Mouse (Mus musculus): ENCODE measurements around the gene Naip6. TPM values are rescaled to one million over a fixed set of nuclear protein-coding genes. Genes with fewer than 3 reads are reported as not detected.
"Not testable (repeated sequence)": the region's sequence is repeated elsewhere in the genome, so short reads cannot be mapped to it uniquely, and the experiment has no call there.

Gene Naip6
- total RNA-seq (2014; rRNA removed) (0.10 and 0.11 TPM in 2 replicates), polyA plus RNA-seq (2015; fragmentation: Nextera tagmentation; extraction: Ambion mirVana) (0.03 and 0.06 TPM in 2 replicates)

DNA sequence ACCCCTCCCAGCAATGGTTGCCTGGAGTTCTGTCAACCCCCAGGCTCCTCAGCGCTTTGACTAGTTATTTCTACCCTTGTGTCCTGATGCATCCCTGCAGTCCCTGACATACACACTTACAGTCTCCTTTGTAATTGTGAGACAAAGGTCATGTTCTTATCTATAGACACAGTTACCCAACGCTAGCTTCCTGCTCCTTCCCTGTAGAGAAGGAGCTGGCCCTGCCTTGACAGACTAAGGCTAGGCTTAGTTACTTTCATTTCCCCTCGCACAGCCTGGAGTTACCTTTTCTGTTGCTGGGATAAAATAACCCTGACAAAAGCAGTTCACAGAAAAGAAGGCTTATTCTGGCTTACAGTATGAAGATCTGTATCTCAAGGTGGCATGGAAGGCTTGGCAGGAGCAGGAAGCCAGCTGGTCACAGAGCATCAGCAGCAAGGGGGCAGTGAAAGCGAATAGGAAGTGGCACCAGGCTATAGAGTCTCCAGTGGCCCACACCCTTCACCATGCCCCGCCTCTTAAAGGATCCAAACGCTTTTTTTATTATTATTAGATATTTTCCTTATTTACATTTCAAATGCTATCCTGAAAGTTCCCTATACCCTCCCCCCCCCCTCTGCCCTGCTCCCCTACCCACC is at the start of gene Naip6:
TSS of gene Naip6 (minus strand) at position 419 of the 638 bp plus-strand sequence.
- H3K27ac ChIP-seq; H3K9ac ChIP-seq (replicated peaks; ENCODE audit: low read length); H3K4me2 ChIP-seq (ENCODE audit: low read depth, low read length); DNase-seq (ENCODE audit: low spot score); ATAC-seq; H3K4me1 ChIP-seq (ENCODE audit: insufficient read depth, low read length); H3K4me3 ChIP-seq (ENCODE audit: low read length); H3K27me3 ChIP-seq (ENCODE audit: insufficient read depth, low read length); H3K9me3 ChIP-seq (ENCODE audit: low read length); H3K36me3 ChIP-seq (ENCODE audit: insufficient read depth, low read length): not testable (repeated sequence)
- WGBS: 74% methylated on average over 6 of the region's 6 CpGs

DNA sequence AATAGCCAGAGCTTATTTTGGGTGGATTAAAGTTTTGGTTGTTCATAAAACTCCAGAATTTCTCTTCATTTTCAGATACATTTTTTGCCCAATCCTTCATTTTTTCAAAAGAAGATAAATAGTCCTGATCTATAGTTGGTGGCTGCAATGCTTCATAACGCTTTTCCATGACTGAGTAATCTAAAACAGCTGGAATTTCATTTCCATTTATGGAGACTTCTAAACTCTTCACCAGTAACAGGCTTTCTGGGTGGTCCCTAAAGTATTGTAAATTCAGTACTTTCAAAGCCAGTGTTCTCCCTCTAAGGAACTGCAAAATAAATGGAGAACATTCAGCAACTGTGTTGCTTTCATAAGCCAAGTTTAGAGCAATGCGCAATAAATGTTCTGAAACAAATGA is 34.8 kb upstream of the Naip6 start:
- 78% methylated on average over 2 of the region's 2 CpGs for WGBS
- DNase-seq (ENCODE audit: low spot score); H3K4me2 ChIP-seq (ENCODE audit: low read depth, low read length); H3K27ac ChIP-seq; H3K36me3 ChIP-seq (ENCODE audit: insufficient read depth, low read length); ATAC-seq; H3K9me3 ChIP-seq (ENCODE audit: low read length); H3K4me1 ChIP-seq (ENCODE audit: insufficient read depth, low read length); H3K4me3 ChIP-seq (ENCODE audit: low read length); H3K27me3 ChIP-seq (ENCODE audit: insufficient read depth, low read length); H3K9ac ChIP-seq (replicated peaks; ENCODE audit: low read length): not testable (repeated sequence)

DNA sequence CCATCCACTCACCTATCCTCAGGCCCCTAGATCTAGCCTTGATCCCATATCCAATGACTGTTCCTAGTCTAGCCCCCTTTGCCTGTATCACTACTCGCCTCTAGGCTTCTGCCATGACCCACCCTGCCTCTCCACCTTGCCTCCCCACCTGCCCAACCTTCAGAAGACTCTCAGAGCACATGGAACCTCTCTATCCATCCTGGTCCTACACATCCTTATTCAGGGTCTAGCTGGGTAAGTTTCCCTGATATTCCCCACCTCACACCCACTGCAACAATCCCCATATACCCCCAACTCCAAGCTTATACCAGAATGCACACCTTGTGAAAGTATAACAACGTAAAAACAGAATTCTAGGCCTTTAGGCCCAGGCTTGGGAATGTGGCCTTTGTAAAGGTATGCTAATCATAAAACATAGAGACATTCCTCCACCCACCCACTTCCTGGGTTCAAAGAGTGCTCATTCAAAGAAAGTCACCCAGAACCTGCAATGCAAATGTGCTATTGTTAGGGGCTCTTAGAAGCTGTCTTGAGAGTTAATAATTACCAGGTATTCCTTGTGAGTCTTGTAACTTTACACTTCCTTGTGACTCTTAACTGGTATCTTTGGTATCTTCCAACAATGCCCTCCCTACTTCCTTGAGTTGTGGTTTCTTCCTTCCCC is 32.2 kb upstream of the Naip6 start:
- not testable (repeated sequence) for H3K4me2 ChIP-seq (ENCODE audit: low read depth, low read length); H3K4me1 ChIP-seq (ENCODE audit: insufficient read depth, low read length); H3K27me3 ChIP-seq (ENCODE audit: insufficient read depth, low read length); H3K27ac ChIP-seq; H3K4me3 ChIP-seq (ENCODE audit: low read length); H3K9me3 ChIP-seq (ENCODE audit: low read length); H3K9ac ChIP-seq (replicated peaks; ENCODE audit: low read length); DNase-seq (ENCODE audit: low spot score); ATAC-seq; H3K36me3 ChIP-seq (ENCODE audit: insufficient read depth, low read length)
- WGBS: 46% methylated on average over 1 of the region's 2 CpGs

DNA sequence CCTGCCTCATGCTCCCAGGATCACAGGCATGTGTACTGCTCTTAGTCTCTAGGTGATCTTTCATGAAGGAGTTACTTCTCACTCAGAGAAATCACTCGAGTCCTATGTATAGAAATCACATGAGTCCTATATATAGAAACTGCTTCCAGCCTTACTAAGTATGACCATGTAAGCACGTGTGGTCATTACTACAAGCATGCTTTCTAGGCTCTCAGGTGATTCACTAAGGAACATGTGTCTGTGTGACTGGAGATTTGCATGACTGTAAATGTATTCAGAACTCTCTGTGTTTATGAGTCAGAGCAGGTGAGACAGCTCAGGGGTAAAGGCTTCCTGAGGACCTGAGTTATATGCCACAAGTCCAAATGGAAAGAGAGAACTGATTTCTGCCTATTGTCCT is 24.3 kb upstream of the Naip6 start:
- Histone ChIP-seq H3K9me3 (ENCODE audit: low read length) (no peaks in the 10 kb centered on the region), H3K4me3 (ENCODE audit: low read length) (no peak overlapping the region), H3K27ac (no peak overlapping the region), H3K4me1 (ENCODE audit: insufficient read depth, low read length) (no peaks in the 10 kb centered on the region), H3K36me3 (ENCODE audit: insufficient read depth, low read length) (no peaks in the 10 kb centered on the region), H3K27me3 (ENCODE audit: insufficient read depth, low read length) (no peaks in the 10 kb centered on the region), H3K4me2 (ENCODE audit: low read depth, low read length) (no peak overlapping the region), H3K9ac (replicated peaks; ENCODE audit: low read length) (no peak overlapping the region)
- DNase-seq (ENCODE audit: low spot score) (no peak), ATAC-seq (no peak)
- no peak for TF ChIP-seq CTCF (IDR thresholded peaks at IDR 0.05; ENCODE audit: low read depth)
- WGBS: 65% methylated on average over 2 of the region's 2 CpGs

DNA sequence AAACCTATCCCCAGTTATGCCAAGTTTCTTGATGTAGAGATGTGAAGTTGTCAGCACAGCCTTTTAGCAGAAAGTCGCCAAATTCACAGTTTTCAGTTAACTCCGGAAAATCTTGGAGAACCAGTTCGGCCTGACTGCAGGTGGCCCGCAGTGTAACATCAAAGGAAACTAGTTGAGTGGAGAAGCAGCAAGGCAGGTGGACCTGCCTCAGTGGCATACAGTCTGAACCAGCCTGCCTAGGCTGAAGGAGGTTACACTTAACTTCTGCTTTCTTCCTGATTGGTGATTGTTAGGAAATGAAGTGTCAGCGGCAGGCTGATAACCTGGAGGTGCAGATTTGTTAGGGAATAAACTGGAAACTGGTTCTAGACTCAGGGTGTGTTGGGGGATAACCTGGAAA is 14.3 kb upstream of the Naip6 start:
- ATAC-seq; DNase-seq (ENCODE audit: low spot score); H3K9ac ChIP-seq (replicated peaks; ENCODE audit: low read length); H3K36me3 ChIP-seq (ENCODE audit: insufficient read depth, low read length); H3K4me1 ChIP-seq (ENCODE audit: insufficient read depth, low read length); H3K27ac ChIP-seq; H3K9me3 ChIP-seq (ENCODE audit: low read length); H3K27me3 ChIP-seq (ENCODE audit: insufficient read depth, low read length); H3K4me3 ChIP-seq (ENCODE audit: low read length); H3K4me2 ChIP-seq (ENCODE audit: low read depth, low read length): not testable (repeated sequence)
- WGBS: 55% methylated on average over 5 of the region's 5 CpGs

DNA sequence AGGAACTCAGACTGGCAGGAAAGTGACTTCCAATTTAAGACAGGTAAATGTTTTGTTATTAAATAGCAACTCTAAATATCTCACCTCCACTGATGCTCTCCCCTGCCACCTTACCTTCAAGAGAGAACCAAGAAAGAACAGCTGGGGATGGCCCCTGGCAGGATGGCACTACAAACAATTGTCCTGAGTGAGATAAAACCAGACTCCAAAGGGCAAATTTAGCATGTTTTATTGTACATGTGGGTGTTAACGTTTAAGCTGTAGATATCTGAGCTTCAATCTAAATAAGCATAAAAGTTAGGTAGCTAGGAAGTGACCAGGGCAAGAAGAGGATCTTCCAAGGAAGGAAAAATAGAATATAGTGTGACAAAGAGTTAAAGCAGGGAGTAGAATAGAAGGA is 11.4 kb upstream of the Naip6 start:
- WGBS: 54% methylated on average over 1 of the region's 1 CpGs
- not testable (repeated sequence) for H3K27ac ChIP-seq; H3K4me2 ChIP-seq (ENCODE audit: low read depth, low read length); H3K9me3 ChIP-seq (ENCODE audit: low read length); H3K4me1 ChIP-seq (ENCODE audit: insufficient read depth, low read length); H3K4me3 ChIP-seq (ENCODE audit: low read length); H3K36me3 ChIP-seq (ENCODE audit: insufficient read depth, low read length); H3K9ac ChIP-seq (replicated peaks; ENCODE audit: low read length); ATAC-seq; DNase-seq (ENCODE audit: low spot score); H3K27me3 ChIP-seq (ENCODE audit: insufficient read depth, low read length)

DNA sequence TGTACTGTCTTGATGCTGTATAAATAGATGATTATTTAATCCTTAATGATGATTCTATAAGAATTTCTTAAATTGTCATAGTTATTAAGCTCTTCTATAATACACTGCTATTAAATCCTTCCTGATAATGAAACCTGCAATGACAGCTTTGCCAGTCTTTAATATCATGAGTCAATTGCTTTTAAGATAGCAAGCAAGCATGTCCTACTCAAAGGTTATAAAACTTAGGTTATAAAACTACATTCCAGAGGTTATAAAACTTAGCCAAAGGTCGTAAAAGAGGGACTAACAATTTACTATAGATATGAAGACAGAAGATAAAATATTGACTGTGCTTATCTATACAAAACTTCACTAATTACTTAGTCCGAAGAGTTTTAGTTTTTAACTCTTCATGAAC is 10.6 kb upstream of the Naip6 start:
- 73% methylated on average over 2 of the region's 2 CpGs for WGBS
- H3K27me3 ChIP-seq (ENCODE audit: insufficient read depth, low read length); ATAC-seq: not testable (repeated sequence)

DNA sequence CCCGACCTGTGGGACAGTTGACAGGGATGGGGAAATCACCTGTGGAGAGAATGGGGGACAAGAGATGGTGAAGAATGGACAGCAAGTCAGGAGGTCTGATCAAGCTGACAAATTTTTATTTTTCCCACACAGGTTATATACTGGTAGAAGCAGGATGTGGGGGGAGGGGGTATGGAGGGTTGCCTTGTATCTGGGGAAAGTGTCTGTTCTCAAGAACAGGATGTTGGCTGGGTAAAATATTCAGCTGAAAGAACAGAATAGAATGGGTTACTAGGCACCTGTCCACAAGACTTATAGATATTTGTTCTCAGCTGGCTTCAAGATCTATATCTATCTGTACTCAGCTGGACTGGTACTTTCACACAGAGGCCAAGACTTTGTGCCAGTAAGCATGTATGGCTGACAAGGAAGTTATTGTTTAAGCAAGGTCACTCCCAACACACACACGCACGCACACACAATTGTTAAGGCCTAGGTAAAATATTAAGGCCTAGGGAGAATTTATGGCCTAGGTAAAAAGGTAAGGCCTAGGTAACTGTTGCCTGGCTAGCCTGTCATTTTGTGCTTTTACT is 4.9 kb upstream of the Naip6 start:
- 92% methylated on average over 3 of the region's 3 CpGs for WGBS
- H3K9me3 ChIP-seq (ENCODE audit: low read length); H3K9ac ChIP-seq (replicated peaks; ENCODE audit: low read length); H3K27ac ChIP-seq; ATAC-seq; DNase-seq (ENCODE audit: low spot score); H3K4me2 ChIP-seq (ENCODE audit: low read depth, low read length); H3K36me3 ChIP-seq (ENCODE audit: insufficient read depth, low read length); H3K27me3 ChIP-seq (ENCODE audit: insufficient read depth, low read length); H3K4me1 ChIP-seq (ENCODE audit: insufficient read depth, low read length); H3K4me3 ChIP-seq (ENCODE audit: low read length): not testable (repeated sequence)

More for the DNA sequence above, 10.6 kb upstream of the Naip6 start:
- H3K4me2 ChIP-seq (ENCODE audit: low read depth, low read length); H3K9me3 ChIP-seq (ENCODE audit: low read length); DNase-seq (ENCODE audit: low spot score); H3K4me3 ChIP-seq (ENCODE audit: low read length); H3K9ac ChIP-seq (replicated peaks; ENCODE audit: low read length); H3K36me3 ChIP-seq (ENCODE audit: insufficient read depth, low read length); H3K4me1 ChIP-seq (ENCODE audit: insufficient read depth, low read length); H3K27ac ChIP-seq: not testable (repeated sequence)

Data from hindbrain, postnatal 0 days (tissue).